In the genomic region with DNA sequence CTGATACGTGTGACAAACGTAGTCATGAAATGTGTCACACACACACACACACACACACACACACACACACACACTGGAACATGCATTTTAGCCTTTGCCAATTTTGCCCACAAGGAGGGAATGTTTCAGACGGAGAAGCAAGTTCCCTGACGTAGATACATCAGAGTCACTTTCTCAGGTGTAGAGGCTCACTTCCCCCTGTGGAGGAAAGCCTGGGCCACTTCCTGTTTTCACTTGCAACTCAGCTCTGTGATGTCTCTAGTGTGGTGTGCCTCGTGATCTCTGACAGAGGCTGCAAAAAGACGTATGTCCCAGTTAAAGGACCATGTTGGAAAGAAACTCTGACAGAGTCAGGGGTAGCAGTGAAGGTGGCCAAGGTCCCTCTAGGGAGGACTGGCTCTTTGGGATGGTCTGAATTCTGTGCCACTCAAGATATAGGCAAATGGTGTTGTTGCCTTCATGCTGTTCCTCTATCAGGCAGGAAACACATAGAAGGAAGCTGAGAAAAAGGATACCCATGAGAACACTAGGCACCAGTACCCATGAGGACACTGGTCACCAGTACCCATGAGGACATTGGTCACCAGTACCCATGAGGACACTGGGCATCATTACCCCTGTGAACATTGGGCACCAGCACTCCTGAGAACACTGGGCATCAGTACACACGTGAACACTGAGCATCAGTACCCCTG, we compare ENCODE assay signal across 12 mouse cellular contexts. TPM values are rescaled to one million over a fixed set of nuclear protein-coding genes. Genes with fewer than 3 reads are reported as not detected.
A peak's percentile ranks its signal among the peaks of the same experiment; 100 is the strongest.
DNase-seq lines count a peak whose midpoint lies in the region; ATAC-seq lines count a peak whose summit lies in the region.
"Had no signal": no experiment of that assay in that cellular context is flagged by ENCODE, and none has a peak within 500 bp of the region (broad histone marks: within the 10 kb centered on the region; RNA-seq: fewer than 3 reads in every experiment).

No protein-coding gene starts in this region.

- H3K4me2 ChIP-seq in forebrain, embryonic 15.5 days (replicated peaks), result no peak overlapping the region
- H3K4me2 ChIP-seq: liver, embryonic 12.5 days had no signal

- no peak for ATAC-seq in forebrain, embryonic 15.5 days (replicated peaks)
- ATAC-seq: hindbrain, embryonic 16.5 days; liver, embryonic 12.5 days; midbrain, embryonic 16.5 days had no signal

- no peak overlapping the region for H3K4me3 ChIP-seq in forebrain, embryonic 15.5 days
- H3K4me3 ChIP-seq: liver, embryonic 12.5 days had no signal

- no peaks in the 10 kb centered on the region for H3K27me3 ChIP-seq in forebrain, embryonic 15.5 days

- H3K9ac ChIP-seq in forebrain, embryonic 15.5 days (replicated peaks), result no peak overlapping the region
- H3K9ac ChIP-seq: liver, embryonic 12.5 days had no signal

- H3K27ac ChIP-seq in forebrain, embryonic 15.5 days (replicated peaks), result no peak overlapping the region
- H3K27ac ChIP-seq: liver, embryonic 12.5 days had no signal

- peak; percentile 84 to 89 for DNase-seq in B cell, adult 2 months
- DNase-seq in MEL-GATA-1-ER (ENCODE audit: extremely low read depth, low read depth), result peak; percentile 68
- peak; percentile 33 to 49 for DNase-seq in lung, postnatal 4 days
- DNase-seq in spleen, postnatal 36 days (ENCODE audit: low spot score in 2 of 2), result peak; percentile 87
- no peak for DNase-seq in cerebellum, postnatal 10 days
- no peak for DNase-seq in frontal cortex, postnatal 25 days (ENCODE audit: low spot score in 2 of 2)
- DNase-seq in urinary bladder, postnatal 10 days (ENCODE audit: low spot score), result no peak
- DNase-seq: adrenal gland, postnatal 36 days had no signal

- no peaks in the 10 kb centered on the region for H3K4me1 ChIP-seq in forebrain, embryonic 15.5 days
- H3K4me1 ChIP-seq: liver, embryonic 12.5 days had no signal

- WGBS in forebrain, embryonic 15.5 days, result 86% methylated on average over 7 of the region's 7 CpGs

- no peaks in the 10 kb centered on the region for H3K36me3 ChIP-seq in forebrain, embryonic 15.5 days
- H3K36me3 ChIP-seq: liver, embryonic 12.5 days had no signal

- no peaks in the 10 kb centered on the region for H3K9me3 ChIP-seq in forebrain, embryonic 15.5 days
- H3K9me3 ChIP-seq: liver, embryonic 12.5 days had no signal

RNA-seq across cellular contexts. Expression of gene Elmsan1, which starts 24.5 kb away (rescaled TPM):
- polyA plus RNA-seq in forebrain, embryonic 15.5 days (2015; fragmentation: Nextera tagmentation; extraction: Ambion mirVana), result 4.3 and 5.0 TPM in 2 replicates

RNA-seq across cellular contexts. Expression of gene Ptgr2, which starts 41.8 kb away (rescaled TPM):
- polyA plus RNA-seq in forebrain, embryonic 15.5 days (2015; fragmentation: Nextera tagmentation; extraction: Ambion mirVana), result 12.0 and 13.4 TPM in 2 replicates

Comparison
In these comparisons a context has a peak if more than half of its experiments do, and no peak if none do; other contexts are left out.
1. DNase-seq: peak in B cell, adult 2 months (2 of 2), MEL-GATA-1-ER (single experiment), lung, postnatal 4 days (2 of 2) and spleen, postnatal 36 days (2 of 2); none in cerebellum, postnatal 10 days (0 of 2), frontal cortex, postnatal 25 days (0 of 2) and urinary bladder, postnatal 10 days (single experiment).